Mouse (Mus musculus) liver, adult (tissue): ENCODE measurements around the gene Spry1.

Experiments
- GATA4 ChIP-seq: IDR thresholded peaks from 2 replicates; pipeline ENCODE4 v1.6.1; 2014; ENCODE audit warnings: mild to moderate bottlenecking, low read length; ENCODE audit not compliant: insufficient replicate concordance

Gene Spry1

GRCm38 (mm10) chr3:37655933-37656633 is 16.3 kb downstream of the Spry1 start:
- no peak for TF ChIP-seq GATA4

GRCm38 (mm10) chr3:37657009-37657408 is 17.3 kb downstream of the Spry1 start:
- TF ChIP-seq GATA4, result peak; percentile 51; the same call in 1 of the 2 replicates

- TF ChIP-seq GATA4, result no peak
Measured at GRCm38 (mm10) chr3:37658155-37658554, 18.4 kb downstream of the Spry1 start.

GRCm38 (mm10) chr3:37659621-37660020 is 19.9 kb downstream of the Spry1 start:
- TF ChIP-seq GATA4, result no peak

GRCm38 (mm10) chr3:37666291-37667118 is 26.8 kb downstream of the Spry1 start:
- TF ChIP-seq GATA4, result peak; percentile 91

- TF ChIP-seq GATA4, result no peak
Measured at GRCm38 (mm10) chr3:37667119-37667467, 27.3 kb downstream of the Spry1 start.

- no peak for TF ChIP-seq GATA4
Measured at GRCm38 (mm10) chr3:37667736-37668135, 28.0 kb downstream of the Spry1 start.

- no peak for TF ChIP-seq GATA4
Measured at GRCm38 (mm10) chr3:37668652-37669051, 28.9 kb downstream of the Spry1 start.

GRCm38 (mm10) chr3:37669100-37669499 is 29.4 kb downstream of the Spry1 start:
- no peak for TF ChIP-seq GATA4

GRCm38 (mm10) chr3:37672266-37673040 is 32.7 kb downstream of the Spry1 start:
- peak; percentile 58; the same call in 1 of the 2 replicates for TF ChIP-seq GATA4

GRCm38 (mm10) chr3:37673513-37674261 is 33.9 kb downstream of the Spry1 start:
- no peak for TF ChIP-seq GATA4

- TF ChIP-seq GATA4, result no peak
Measured at GRCm38 (mm10) chr3:37675056-37675525, 35.3 kb downstream of the Spry1 start.

GRCm38 (mm10) chr3:37676291-37676690 is 36.5 kb downstream of the Spry1 start:
- TF ChIP-seq GATA4, result no peak

- no peak for TF ChIP-seq GATA4
Measured at GRCm38 (mm10) chr3:37686219-37686618, 46.5 kb downstream of the Spry1 start.

- TF ChIP-seq GATA4, result no peak
Measured at GRCm38 (mm10) chr3:37686751-37687150, 47.0 kb downstream of the Spry1 start.
